Mouse (Mus musculus) spleen, adult 2 months (tissue): Measurements from ENCODE around the gene Sarm1.

Experiments
- CTCF ChIP-seq: fragments of 200-500 bp; IDR thresholded peaks from 2 replicates; pipeline ENCODE4 v1.5.1; 2011; ENCODE audit warnings: mild to moderate bottlenecking, inconsistent platforms; ENCODE audit not compliant: insufficient read depth, insufficient read length, insufficient replicate concordance; ENCODE audit errors: extremely low read depth
- POLR2A ChIP-seq: fragments of 200-500 bp; IDR thresholded peaks from 2 replicates; pipeline ENCODE4 v1.6.1; 2011; ENCODE audit warnings: low read depth, low read length, inconsistent platforms

DNA sequence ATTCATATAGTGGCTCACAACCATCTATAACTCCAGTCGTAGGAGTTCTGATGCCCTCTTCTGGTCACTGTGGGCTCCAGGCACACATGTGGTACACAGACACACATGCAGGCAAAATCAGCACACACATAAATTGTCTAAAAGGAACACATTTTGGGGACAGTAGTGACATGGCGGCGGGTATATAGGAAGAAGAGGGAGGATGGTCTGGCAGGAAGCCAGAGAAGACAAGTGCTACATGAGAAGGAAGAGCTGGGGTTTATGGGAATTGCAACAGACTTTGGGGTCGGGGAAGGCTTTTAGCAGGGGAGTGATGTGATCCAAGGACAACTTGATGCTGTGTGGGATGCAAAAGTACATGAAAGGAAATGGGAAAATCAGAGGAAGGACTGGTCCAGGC is 37.0 kb upstream of the Sarm1 start:
- no peak for TF ChIP-seq CTCF
- no peak for TF ChIP-seq POLR2A
